Mouse (Mus musculus) liver, adult 10 weeks (tissue): ENCODE results near the gene Usp8. TPM values are rescaled to one million over a fixed set of nuclear protein-coding genes. Genes with fewer than 3 reads are reported as not detected.

ENCODE experiments used
- polyA plus RNA-seq: library from polyadenylated mRNA; stranded (reverse); fragments of 350-450 nt; fragmentation: Illumina TruSeq; extraction: RNeasy Lipid Tissue Mini Kit (QIAGEN cat#74804); gene quantifications from one replicate; pipeline ENCODE4 v1.2.3, GENCODE M21; 2014; ENCODE audit warnings: low read depth, low replicate concordance

Gene Usp8
- 44.5 TPM for polyA plus RNA-seq

DNA sequence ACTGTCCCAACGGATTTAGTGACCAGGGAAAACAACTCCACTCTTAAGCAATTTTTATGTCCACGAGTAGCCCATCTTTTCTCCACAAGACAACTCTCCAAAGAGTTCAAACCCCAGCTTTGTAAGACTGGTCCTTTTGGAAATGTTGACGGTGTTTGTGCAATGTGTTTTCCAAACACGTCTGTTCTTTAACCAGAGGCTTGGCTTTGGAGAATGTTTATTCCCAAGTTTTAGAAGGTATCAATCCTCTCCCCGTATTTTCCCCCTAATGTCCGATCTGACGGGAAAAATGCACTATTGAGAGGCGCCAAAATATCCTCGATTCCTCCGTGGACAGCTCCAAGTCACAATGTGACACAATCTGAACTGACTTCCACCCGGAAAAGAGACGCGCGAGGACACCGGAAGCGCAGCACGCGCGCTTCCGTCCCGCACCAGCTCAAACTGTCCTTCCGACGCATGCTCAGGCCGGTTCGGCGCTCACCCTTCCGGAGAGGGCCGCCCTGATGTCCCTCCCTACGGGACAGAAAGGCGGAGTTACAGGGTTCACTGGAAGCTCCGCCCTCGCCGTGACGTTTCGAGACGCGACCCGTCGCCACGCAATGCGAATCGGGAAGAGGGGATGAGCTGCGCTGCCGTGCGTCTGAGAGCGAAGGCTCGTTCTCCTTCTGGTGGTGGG, at the start of gene Usp8:
Usp8 (plus strand) TSS at position 570 of the 679 bp plus-strand sequence.

DNA sequence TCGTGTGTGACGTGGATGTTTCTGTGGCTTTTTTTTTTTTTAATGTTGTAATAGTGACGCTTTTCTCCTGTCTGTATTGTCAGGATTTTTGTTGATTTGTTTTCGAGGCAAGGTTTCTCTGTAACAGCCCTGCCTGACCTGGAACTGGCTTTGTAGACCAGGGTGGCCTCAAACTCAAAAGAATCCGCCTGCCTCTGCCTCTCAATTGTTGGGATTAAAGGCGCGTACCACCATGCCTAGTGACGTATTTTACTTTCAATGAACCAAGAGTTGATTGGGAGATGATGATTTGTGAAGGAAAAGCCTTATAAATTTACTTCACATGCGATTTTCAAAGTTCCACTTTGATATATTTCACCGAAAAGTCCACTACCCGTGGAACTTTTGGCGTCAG, 31.0 kb upstream of the Usp8 start, which contains the start of gene Gabpb1:
Gabpb1 (minus strand) TSS at position 216 of the 394 bp plus-strand sequence.

DNA sequence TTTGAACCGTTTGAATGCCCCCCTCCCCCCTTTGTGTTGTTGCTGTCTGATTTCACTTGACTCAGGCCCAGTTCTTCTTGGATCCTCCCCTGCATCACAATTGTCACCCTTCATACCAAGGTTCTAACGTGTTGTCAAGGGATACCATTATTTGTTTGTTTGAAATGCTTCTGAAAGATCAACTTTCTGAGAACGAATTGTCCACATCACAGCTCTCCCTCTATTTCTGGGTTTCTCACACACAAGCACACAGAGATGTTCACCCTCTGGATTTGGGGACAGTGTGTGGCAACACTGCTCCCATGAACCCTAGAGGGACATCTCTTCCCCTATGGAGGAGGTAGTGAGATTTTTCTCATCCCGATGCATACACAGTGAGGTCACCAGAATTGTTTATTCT, 76.2 kb downstream of the Usp8 start, which contains the start of gene Usp50:
Usp50 (minus strand) TSS at position 101 of the 400 bp plus-strand sequence.

Other genes starting within 250 kb of the Usp8 start
- 0.58 TPM for gene Atp8b4, start 206.7 kb upstream of the Usp8 start, polyA plus RNA-seq
- gene Slc27a2, start 154.9 kb upstream of the Usp8 start, polyA plus RNA-seq = 1,026 TPM
- gene Hdc, start 88.0 kb upstream of the Usp8 start, polyA plus RNA-seq = 0.79 TPM
- 10.9 TPM for gene Gabpb1, start 31.0 kb upstream of the Usp8 start, polyA plus RNA-seq
- 0.74 TPM for gene Usp50, start 76.1 kb downstream of the Usp8 start, polyA plus RNA-seq
- 68.0 TPM for gene Trpm7, start 168.9 kb downstream of the Usp8 start, polyA plus RNA-seq
- gene Sppl2a, start 225.9 kb downstream of the Usp8 start, polyA plus RNA-seq = 165 TPM